Mouse (Mus musculus) kidney, postnatal 14 days (tissue): Measurements from ENCODE around the gene Elfn1.

Source experiments
- DNase-seq: peaks from one replicate; pipeline ENCODE4 v3.0.0; 2022; ENCODE audit warnings: mixed read lengths

Gene Elfn1

GRCm38 (mm10) chr5:139912121-139912771 lies 4.5 kb downstream of the Elfn1 start:
- DNase-seq, result peak; percentile 55

DNA sequence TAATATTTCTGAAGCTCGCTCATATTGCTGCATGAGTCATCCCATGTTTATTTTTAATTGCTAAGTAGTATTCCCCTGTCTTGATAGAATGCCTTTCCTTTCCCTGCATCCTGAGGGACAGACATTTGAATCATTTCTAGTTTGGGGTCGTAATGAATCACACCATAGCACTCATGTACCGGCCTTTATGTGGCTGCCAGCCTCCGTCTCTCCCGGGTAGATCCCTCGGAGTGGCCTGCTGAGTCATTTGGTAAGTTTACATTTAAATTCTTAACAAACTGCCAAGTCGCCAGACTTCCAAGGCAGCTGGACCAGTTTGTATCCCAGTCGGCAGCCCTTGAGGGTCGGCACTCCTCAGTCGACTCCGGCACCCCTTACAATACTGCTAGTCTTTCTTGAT lies 13.9 kb downstream of the Elfn1 start:
- no peak for DNase-seq

DNA sequence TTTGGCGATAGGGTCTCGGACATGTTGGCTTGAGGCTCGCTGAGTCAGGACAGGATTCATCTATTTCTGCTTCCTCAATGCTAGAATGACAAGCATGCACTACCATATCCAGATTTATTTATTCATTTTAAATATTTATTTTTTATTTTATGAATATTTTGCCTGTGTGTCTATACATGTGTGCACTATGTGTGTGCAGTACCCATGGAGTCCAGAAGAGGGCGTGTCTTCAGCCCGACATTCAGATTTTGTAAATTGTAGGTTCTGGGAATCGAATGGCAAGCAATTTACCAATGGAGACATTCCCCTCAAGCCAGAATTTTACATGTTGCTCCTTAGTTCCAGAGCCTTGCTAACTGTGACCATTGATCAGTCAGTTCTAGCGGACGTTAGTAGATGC lies 16.1 kb downstream of the Elfn1 start:
- no peak for DNase-seq

DNA sequence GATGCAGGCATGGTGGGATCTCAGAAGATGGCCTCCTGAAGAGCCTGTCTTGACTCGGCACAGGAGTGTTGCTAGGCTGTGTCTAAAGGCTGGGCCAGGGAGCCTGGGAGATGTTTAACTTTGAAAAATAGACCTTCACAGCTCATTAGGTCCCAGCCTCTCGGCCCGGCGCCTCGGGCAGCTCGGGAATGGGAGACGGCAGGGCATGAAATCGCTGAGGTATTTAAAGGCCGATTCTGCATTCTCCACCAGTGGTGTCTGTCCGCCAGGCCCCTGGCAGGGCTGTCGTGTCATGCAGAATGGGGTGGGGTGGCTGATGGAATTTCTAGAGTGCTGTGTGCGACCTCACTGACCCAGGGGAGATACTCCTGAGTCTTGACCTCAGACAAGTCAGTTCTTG lies 22.4 kb downstream of the Elfn1 start:
- peak; percentile 74 for DNase-seq

DNA sequence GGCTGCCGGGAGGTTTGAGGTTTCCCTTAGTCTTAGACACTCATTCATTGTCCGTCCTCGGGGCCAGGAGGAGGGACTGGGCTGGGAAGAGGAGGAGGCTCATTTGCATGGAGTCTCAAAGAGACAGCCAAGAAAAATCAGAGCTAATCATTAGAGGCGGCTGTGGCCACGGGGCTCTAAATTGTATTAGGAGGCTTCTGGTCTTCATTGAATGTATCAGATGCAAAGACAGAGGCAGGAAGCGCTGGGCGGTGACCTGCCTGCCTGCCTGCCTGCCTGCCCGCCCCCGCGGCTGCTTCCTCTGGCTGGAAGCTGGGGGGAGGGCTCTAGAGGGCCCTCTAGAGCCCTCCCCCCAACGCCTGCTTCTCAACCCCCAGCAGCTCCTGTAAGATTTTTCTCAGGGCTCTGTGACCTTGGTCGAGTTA lies 23.2 kb downstream of the Elfn1 start:
- DNase-seq, result peak; percentile 58

DNA sequence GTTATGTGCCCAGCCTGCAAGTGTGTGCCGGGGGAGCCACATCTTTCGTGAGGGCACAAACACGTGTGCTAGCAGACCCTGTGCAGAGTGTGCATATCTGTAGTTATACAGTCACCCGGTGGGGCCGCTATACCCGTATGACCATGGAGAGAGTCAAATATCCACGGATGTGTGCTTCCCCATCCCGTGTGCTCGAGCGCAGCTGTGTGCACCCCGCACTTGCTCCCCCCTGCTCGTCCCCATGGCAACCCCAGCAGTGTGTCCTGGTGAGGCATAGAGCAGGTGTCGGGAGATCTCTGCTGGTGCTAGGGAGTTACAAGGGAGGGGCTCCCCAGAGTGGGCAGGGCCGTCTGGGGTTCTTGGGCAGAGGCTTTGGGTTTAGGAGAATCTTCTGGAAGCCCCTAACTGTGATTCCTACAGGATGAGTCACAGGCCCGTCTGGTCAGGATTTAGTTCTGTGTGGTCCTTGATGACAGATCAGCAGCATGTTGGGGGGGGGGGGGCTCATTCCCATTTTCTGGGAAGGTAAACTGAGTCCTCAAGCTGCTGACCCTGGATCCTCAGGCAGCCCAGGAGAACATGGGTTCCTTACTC lies 24.3 kb downstream of the Elfn1 start:
- no peak for DNase-seq

GRCm38 (mm10) chr5:139932595-139933271 lies 25.0 kb downstream of the Elfn1 start:
- DNase-seq, result peak; percentile 87

- peak; percentile 57 for DNase-seq
Measured at GRCm38 (mm10) chr5:139933476-139933875, 25.7 kb downstream of the Elfn1 start.

GRCm38 (mm10) chr5:139936431-139936830 lies 28.7 kb downstream of the Elfn1 start:
- DNase-seq, result peak; percentile 32

DNA sequence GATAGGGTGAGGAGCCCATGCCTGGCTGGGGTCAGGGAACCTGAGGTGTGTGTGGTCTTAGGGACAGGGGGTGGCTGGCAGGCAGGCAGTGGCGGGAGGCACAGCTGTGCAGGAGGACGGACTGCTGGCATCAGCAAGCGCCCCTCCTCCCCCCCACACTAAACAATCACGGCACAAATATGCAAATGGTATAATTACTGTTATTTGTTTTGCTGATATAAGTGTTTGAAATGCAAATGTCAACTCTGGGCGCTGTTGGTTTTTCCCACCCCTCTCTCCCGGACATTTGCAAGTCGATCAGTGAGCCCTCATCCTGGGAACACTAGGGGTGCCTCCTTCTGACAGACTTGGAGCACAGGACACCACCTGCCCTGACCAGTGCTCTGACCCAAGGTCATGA lies 37.0 kb downstream of the Elfn1 start:
- DNase-seq, result no peak

GRCm38 (mm10) chr5:139945715-139946364 lies 38.1 kb downstream of the Elfn1 start:
- DNase-seq, result peak; percentile 55

- no peak for DNase-seq
Measured at GRCm38 (mm10) chr5:139947446-139947845, 39.7 kb downstream of the Elfn1 start.

DNA sequence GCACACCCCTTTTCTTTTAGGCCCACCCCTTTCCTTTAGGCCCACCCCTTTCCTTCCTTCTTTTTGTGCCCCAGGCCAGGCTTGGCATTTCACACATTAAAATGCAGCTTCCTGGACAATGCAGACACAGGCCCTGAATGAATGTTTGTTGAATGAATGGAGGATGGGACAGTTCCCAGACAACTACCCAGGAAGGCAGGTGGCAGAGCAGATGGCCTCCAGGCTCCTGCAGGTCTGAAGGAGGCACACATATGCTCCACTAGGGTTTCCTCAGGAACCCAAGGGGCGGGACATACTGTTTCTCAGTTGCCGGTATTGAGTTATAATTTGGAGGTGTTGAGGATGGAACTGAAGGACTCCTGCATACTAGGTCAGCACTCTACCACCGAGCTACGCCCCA lies 40.8 kb downstream of the Elfn1 start:
- DNase-seq, result no peak

- DNase-seq, result no peak
Measured at GRCm38 (mm10) chr5:139949363-139949762, 41.6 kb downstream of the Elfn1 start.

DNA sequence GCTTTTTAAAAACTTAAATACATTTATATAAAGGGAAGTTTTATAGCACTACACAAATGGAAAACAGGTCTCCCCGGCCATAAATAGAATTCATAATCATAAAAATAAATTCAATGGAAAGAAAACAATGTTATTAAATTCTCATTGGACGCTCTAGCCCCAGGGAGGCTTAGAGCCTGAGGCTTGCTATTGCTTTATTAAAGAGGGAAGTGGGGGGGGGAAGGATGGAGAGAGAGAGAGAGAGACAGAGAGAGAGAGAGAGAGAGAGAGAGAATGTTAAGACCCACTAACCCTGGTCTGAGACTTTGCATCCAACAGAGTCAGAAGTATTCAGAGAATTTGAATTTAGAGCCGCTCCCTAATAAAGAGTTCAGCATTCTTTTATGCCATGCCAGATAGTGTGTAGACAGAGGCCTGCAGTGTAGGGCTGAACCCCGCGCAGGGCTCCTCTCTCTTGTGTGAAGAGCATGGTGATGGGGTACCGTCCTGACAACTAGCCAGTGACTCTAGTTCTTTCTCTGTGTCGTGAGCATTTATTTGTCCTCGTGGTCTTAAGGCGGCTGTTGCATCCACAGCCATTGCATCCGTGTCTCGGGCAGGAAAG lies 42.3 kb downstream of the Elfn1 start:
- no peak for DNase-seq

GRCm38 (mm10) chr5:139956859-139957258 lies 49.1 kb downstream of the Elfn1 start:
- peak; percentile 78 for DNase-seq

DNA sequence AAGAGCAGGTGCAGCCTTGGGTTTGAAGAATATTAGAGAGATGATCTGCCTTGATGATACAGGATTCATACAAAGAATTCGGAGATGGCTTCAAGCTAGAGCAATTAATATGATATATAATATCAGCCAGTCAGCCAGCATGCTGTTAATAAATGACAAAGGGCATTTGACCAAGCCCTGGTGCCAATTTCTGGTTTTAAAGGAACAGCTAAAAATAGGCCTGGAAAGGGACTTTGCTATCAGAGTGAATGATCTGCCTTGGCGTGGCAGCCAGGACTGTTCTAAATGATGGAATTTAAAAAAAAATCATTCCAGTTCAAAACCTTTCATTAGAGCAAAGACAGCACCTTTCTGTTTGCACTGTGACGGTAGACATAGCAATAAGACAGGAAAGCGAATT lies 52.0 kb downstream of the Elfn1 start:
- DNase-seq, result no peak

GRCm38 (mm10) chr5:139964391-139964790 lies 56.6 kb downstream of the Elfn1 start:
- DNase-seq, result peak; percentile 14

GRCm38 (mm10) chr5:139965596-139965995 lies 57.9 kb downstream of the Elfn1 start:
- DNase-seq, result no peak

DNA sequence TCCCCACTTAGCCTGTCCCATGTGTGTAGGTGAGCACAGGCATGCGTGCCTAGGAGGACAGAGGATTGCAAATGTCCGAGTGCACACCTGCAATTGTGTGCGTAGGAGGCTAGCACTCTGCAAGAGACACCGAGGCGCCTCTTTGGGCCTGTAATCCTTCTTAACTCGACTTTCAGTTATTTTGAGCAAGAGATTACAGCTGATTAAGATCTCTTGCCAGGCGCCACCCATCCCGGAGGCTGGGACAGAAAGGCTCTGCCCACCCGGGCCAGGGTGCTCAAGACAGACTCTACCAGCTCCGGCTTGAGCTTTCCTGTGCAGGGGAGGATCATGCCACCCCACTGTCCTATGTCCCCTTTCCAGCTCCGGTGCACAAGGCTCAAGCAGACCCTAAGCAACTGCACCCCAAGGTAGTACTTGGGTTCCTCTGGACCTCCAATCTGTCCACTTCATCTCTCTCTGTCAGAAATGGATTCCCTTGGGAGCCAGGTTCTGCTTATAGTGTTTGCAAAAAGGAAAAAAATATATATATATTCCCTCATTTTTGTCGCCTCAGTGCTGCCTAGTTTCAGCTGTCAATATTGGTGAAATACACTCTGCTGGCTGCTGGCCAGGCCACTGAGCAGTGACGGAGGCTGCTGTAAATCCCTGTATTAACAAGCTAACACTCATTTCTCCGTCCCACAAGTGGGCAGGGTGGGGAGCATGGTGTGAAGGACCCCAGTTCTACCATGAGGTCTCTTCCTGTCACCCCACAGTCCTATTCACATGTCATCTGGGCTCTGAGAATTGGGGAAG lies 61.6 kb downstream of the Elfn1 start:
- no peak for DNase-seq

DNA sequence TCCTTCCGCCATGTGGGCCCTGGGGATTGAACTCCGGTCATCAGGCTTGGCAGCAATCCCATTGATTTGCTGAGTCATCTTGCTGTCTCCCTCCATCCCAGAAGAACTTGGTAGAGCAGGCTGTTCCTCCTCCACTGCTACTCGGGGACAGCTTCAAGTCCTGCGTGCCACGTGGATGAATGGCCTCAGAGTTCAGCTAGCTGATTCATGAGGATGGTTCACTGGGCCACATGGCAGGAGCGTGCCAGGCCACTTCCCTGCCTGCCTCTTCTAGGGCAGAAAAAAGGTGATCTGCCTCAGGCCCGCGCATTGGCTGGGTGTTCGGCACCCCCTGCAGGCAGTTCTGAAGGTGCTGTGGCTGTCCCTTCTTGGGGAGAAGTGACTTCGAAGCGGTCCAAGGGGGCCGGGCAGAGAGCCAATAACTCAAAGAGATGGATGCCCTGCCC lies 62.5 kb downstream of the Elfn1 start:
- DNase-seq, result peak; percentile 57

DNA sequence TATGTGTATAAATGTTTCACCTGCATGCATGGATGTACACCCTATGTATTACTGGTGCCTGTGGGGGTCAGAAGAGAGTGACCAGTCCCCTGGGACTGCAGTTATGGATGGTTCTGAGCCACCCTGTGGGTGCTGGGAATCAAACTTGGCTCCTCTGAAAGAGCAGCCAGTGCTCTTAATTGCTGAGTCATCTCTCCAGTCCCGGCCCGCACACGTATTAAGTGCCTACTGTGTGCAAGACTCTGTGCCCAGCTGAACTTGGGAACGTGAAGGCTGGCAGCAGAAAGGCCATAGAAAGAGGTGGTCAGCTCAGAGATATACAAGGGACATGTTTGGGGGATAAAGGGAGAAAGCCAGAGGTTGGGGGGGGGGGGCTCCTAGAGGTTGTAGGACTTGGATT lies 68.8 kb downstream of the Elfn1 start:
- DNase-seq, result no peak
